In the genomic region with DNA sequence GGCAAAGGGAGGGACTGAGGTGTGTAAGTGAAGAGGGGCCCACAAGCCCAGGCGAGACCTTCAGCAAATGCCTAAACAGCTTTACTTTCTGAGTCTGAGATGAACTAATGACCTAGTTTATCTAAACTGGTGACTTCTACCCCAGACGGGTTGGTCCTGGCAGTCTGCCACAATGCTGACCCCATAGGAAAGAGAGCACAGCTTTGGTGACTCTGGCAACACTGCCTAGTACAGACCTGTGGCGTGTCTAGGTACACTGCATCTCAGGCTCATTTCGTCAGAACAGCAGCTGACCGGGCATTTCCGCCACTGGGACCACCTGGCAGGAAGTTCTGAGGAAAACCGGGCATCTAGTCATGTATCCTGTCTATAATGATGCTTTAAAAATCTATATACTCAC, we compare ENCODE assay signal across 16 mouse cellular contexts.
"Had no signal": no experiment of that assay in that cellular context is flagged by ENCODE, and none has a peak within 500 bp of the region (broad histone marks: within the 10 kb centered on the region; RNA-seq: fewer than 3 reads in every experiment).

No protein-coding gene starts in this region.

- ATAC-seq: intestine, embryonic 16.5 days; lung, postnatal 0 days; midbrain, embryonic 15.5 days had no signal

- H3K27me3 ChIP-seq: midbrain, embryonic 12.5 days; midbrain, embryonic 15.5 days; neural tube, embryonic 12.5 days; neural tube, embryonic 15.5 days had no signal

- H3K27ac ChIP-seq: kidney, postnatal 0 days; left cerebral cortex, adult 2 months; liver, embryonic 14.5 days; macrophage; midbrain, embryonic 12.5 days; midbrain, embryonic 15.5 days; neural tube, embryonic 12.5 days; neural tube, embryonic 15.5 days had no signal

- H3K4me2 ChIP-seq: lung, embryonic 14.5 days; midbrain, embryonic 12.5 days; midbrain, embryonic 15.5 days; neural tube, embryonic 12.5 days; neural tube, embryonic 15.5 days had no signal

- DNase-seq: kidney, adult 18-20 months; kidney, postnatal 36 days; layer of hippocampus, postnatal 36 days; lung, embryonic 14.5 days; thymus, adult 18-20 months; thymus, postnatal 36 days had no signal

- H3K4me3 ChIP-seq: left cerebral cortex, adult 2 months; midbrain, embryonic 12.5 days; midbrain, embryonic 15.5 days; neural tube, embryonic 12.5 days; neural tube, embryonic 15.5 days had no signal

- H3K9ac ChIP-seq: liver, embryonic 14.5 days; lung, embryonic 14.5 days; midbrain, embryonic 12.5 days; midbrain, embryonic 15.5 days; neural tube, embryonic 12.5 days; neural tube, embryonic 15.5 days had no signal

- H3K4me1 ChIP-seq: neural tube, embryonic 12.5 days had no signal

- H3K9me3 ChIP-seq: midbrain, embryonic 12.5 days; midbrain, embryonic 15.5 days; neural tube, embryonic 12.5 days; neural tube, embryonic 15.5 days had no signal
